Mouse (Mus musculus): ENCODE results near the gene Wnt11.

GRCm38 (mm10) chr7:98795637-98796036 is 39.3 kb upstream of the Wnt11 start:
- TF ChIP-seq EP300 (optimal IDR thresholded peaks at IDR 0.05) = no peak
- TF ChIP-seq CTCF (IDR thresholded peaks at IDR 0.05; ENCODE audit: low read depth) = no peak

Measured in stomach, postnatal 0 days (tissue).